Mouse (Mus musculus) midbrain, embryonic 16.5 days (tissue): ENCODE measurements around the gene Vmn2r74. TPM values are rescaled to one million over a fixed set of nuclear protein-coding genes. Genes with fewer than 3 reads are reported as not detected.

Experiments used
- ATAC-seq: fragments of 200-750 bp; cut with Nextera tagmentation; 2 replicates; pipeline ENCODE4 v1.8.0; 2017; ENCODE audit warnings: moderate TSS enrichment
- H3K27ac ChIP-seq: fragments of 300-500 bp; sonication (generic); 2 replicates; pipeline ENCODE4 v1.5.1; 2014; ENCODE audit warnings: mild to moderate bottlenecking, low read length, mixed read lengths
- H3K27me3 ChIP-seq: fragments of 300-500 bp; sonication (generic); 2 replicates; pipeline ENCODE4 v1.6.1; 2014; ENCODE audit warnings: low read depth, low read length, mixed read lengths; ENCODE audit not compliant: control insufficient read depth, insufficient read depth
- H3K36me3 ChIP-seq: fragments of 300-500 bp; sonication (generic); 2 replicates; pipeline ENCODE4 v1.6.1; 2014; ENCODE audit warnings: mild to moderate bottlenecking, low read length, moderate library complexity, mixed read lengths; ENCODE audit not compliant: control insufficient read depth, insufficient read depth
- H3K4me1 ChIP-seq: fragments of 300-500 bp; sonication (generic); 2 replicates; pipeline ENCODE4 v1.6.1; 2014; ENCODE audit warnings: mild to moderate bottlenecking, low read length, mixed read lengths; ENCODE audit not compliant: control insufficient read depth, insufficient read depth
- H3K4me2 ChIP-seq: fragments of 300-500 bp; sonication (generic); 2 replicates; pipeline ENCODE4 v1.6.1; 2014; ENCODE audit warnings: mild to moderate bottlenecking, low read length, mixed read lengths
- H3K4me3 ChIP-seq: fragments of 300-500 bp; sonication (generic); 2 replicates; pipeline ENCODE4 v1.5.1; 2014; ENCODE audit warnings: low read depth, mild to moderate bottlenecking, low read length, moderate library complexity, mixed read lengths
- H3K9ac ChIP-seq: fragments of 300-500 bp; sonication (generic); 2 replicates; pipeline ENCODE4 v1.6.1; 2014; ENCODE audit warnings: low read depth, low read length, mixed read lengths
- H3K9me3 ChIP-seq: fragments of 300-500 bp; sonication (generic); replicated peaks from 2 replicates; pipeline ENCODE4 v1.6.1; 2014; ENCODE audit warnings: mild to moderate bottlenecking, low read length, mixed read lengths; ENCODE audit not compliant: control insufficient read depth, poor library complexity, severe bottlenecking
- WGBS: fragments of 180-500 bp; shearing (Covaris S2); extraction: QIAGEN DNeasy Blood & Tissue Kit; methylation state at CpG from one replicate; pipeline ENCODE4 v1.1.7; 2014; 5-methylcytosine and 5-hydroxymethylcytosine counted together
- polyA plus RNA-seq: library from polyadenylated mRNA; unstranded; fragments of >200 nt; fragmentation: Nextera tagmentation; extraction: Ambion mirVana; gene quantifications from 2 replicates; pipeline ENCODE4 v1.2.1, GENCODE M21; 2015

Vmn2r74 gene
- polyA plus RNA-seq, result not detected in 2 replicates

DNA sequence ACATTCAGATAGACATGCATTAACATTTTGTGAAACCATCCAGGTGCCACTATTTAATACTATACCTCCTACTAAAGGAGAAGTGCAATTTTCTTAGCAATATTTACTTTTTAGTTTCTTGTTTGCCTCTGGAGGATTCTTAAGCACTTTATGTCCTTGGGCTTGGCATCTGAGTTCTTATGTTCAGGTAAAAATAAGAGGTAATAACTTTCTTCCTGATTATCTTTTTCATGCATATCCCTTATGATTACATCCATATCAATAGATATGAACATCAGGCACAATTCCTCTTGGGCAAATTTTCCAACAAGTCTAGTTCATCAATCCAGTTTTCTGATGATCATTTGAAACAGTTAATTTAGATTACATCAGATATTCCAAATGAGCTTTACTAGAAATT is at the start of gene Vmn2r74:
Gene Vmn2r74 (minus strand): TSS at position 101 of the 400 bp plus-strand sequence.
- H3K4me1 ChIP-seq, result no peaks in the 10 kb centered on the region
- H3K4me2 ChIP-seq, result no peak within 1 kb of the TSS
- no peak within 1 kb of the TSS for H3K27ac ChIP-seq
- H3K36me3 ChIP-seq, result no peaks in the 10 kb centered on the region
- no peak within 1 kb of the TSS for H3K9ac ChIP-seq
- no peaks in the 10 kb centered on the region for H3K9me3 ChIP-seq
- no peak within 1 kb of the TSS for H3K4me3 ChIP-seq
- ATAC-seq, result no peak
- H3K27me3 ChIP-seq, result no peaks in the 10 kb centered on the region

DNA sequence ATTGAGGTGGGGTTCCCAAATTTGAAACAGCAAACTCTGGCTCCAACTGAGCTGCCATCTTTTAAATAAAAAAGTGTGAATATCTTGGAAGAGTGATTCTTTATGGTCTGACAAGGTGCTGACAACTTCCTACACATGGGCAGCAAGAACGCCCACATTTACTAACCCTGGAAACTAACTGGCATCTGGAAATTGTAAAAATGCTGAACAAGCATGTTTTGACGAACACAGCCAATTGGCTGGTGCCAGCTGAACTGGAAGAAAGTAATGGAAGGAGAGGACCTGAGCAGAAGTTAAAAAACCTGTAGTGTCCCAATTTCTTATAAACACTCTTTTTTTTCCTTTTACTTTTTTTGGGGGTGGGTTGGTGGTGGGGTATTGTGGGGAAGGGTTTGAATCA is 46.1 kb upstream of the Vmn2r74 start:
- Histone ChIP-seq H3K4me2 (no peak overlapping the region), H3K9ac (no peak overlapping the region), H3K4me1 (no peaks in the 10 kb centered on the region), H3K27me3 (no peaks in the 10 kb centered on the region), H3K4me3 (no peak overlapping the region), H3K36me3 (no peaks in the 10 kb centered on the region), H3K9me3 (peaks cover 6% of the 10 kb centered on the region), H3K27ac (no peak overlapping the region)
- 85% methylated on average over 2 of the region's 2 CpGs for WGBS
- no peak for ATAC-seq

Other genes with a start within 250 kb of the Vmn2r74 start
- not detected in 2 replicates for gene Vmn2r72, start 206.5 kb downstream of the Vmn2r74 start, polyA plus RNA-seq
- not detected in 2 replicates for gene Vmn2r73, start 85.4 kb downstream of the Vmn2r74 start, polyA plus RNA-seq
- gene Vmn2r75, start 210.1 kb upstream of the Vmn2r74 start, polyA plus RNA-seq, result not detected in 2 replicates